Mouse (Mus musculus): ENCODE results near the gene Lzts2. TPM values are rescaled to one million over a fixed set of nuclear protein-coding genes. Genes with fewer than 3 reads are reported as not detected.

The Lzts2 gene
- polyA plus RNA-seq, 1 experiment from 2014 or later = 42.2 TPM

DNA sequence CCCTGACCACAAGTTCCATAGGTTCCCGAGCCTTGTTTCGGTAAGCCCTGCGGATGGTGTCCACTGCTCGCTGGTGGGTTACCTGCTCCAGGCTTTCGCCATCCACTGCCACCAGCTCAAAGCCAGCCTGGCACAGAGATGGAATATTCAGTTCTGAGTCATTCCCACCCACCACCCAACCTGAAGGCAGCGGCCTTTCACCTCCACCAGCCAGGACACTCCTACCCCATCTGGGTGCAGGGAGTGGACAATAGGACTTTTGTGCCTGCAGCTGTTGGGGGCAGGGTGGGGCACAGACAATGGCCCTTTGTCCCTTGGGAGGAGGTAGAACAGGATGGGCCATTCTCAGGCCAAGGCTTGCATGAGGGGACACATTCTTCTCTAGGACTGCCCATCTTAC lies 13.6 kb downstream of the Lzts2 start:
- Histone ChIP-seq H3K9ac (ENCODE audit: low read length) (no peak overlapping the region), H3K4me2 (ENCODE audit: low read length) (no peak overlapping the region), H3K27me3 (ENCODE audit: control insufficient read depth, insufficient read depth, low read length) (no peaks in the 10 kb centered on the region), H3K4me1 (ENCODE audit: control insufficient read depth in 2 of 2, insufficient read depth in 2 of 2, low read length in 2 of 2) (peaks cover 11 to 25% of the 10 kb centered on the region in 2 experiments), H3K4me3 (ENCODE audit: control insufficient read depth in 1 of 2, insufficient read depth in 1 of 2, low read depth in 1 of 2, low read length in 2 of 2) (no peak overlapping the region), H3K9me3 (ENCODE audit: control insufficient read depth, low read length) (no peaks in the 10 kb centered on the region), H3K27ac (replicated peaks in 1 of 2; ENCODE audit: control insufficient read depth in 1 of 2, insufficient read depth in 1 of 2, low read depth in 2 of 2, low read length in 2 of 2) (no peak overlapping the region), H3K36me3 (ENCODE audit: control insufficient read depth, insufficient read depth, low read length) (peaks cover 58% of the 10 kb centered on the region)
- no peak for ATAC-seq (ENCODE audit: insufficient number of reproducible peaks, insufficient read depth, low FRiP score, low read depth)
- WGBS = 83% methylated on average over 6 of the region's 6 CpGs

DNA sequence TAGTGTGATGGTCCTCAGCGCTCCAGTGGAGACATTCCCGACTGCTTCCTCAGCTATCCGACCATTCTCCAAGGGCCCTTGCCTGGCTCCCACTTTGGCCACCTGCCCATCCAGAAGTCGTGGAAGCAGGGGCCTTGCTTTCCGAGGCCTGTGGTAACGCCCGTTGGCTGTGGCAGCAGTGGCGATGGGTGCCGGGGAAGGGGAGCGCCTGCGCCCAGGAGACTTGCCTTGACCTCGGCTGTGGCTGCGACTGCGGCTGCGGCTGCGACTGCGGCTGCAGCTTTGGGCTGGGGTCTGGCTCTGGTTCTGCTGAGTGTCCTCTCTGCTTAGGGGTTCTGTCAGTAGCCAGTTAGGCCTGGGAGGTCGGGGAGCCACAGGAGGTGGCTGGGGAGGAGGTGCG lies 14.5 kb downstream of the Lzts2 start:
- Histone ChIP-seq H3K4me2 (ENCODE audit: low read length) (no peak overlapping the region), H3K27ac (replicated peaks in 1 of 2; ENCODE audit: control insufficient read depth in 1 of 2, insufficient read depth in 1 of 2, low read depth in 2 of 2, low read length in 2 of 2) (no peak overlapping the region), H3K4me1 (ENCODE audit: control insufficient read depth in 2 of 2, insufficient read depth in 2 of 2, low read length in 2 of 2) (peaks cover 13 to 31% of the 10 kb centered on the region in 2 experiments), H3K9ac (ENCODE audit: low read length) (no peak overlapping the region), H3K4me3 (ENCODE audit: control insufficient read depth in 1 of 2, insufficient read depth in 1 of 2, low read depth in 1 of 2, low read length in 2 of 2) (no peak overlapping the region), H3K36me3 (ENCODE audit: control insufficient read depth, insufficient read depth, low read length) (peaks cover 52% of the 10 kb centered on the region), H3K9me3 (ENCODE audit: control insufficient read depth, low read length) (no peaks in the 10 kb centered on the region), H3K27me3 (ENCODE audit: control insufficient read depth, insufficient read depth, low read length) (no peaks in the 10 kb centered on the region)
- 57% methylated on average over 19 of the region's 19 CpGs for WGBS
- no peak for ATAC-seq (ENCODE audit: insufficient number of reproducible peaks, insufficient read depth, low FRiP score, low read depth)

DNA sequence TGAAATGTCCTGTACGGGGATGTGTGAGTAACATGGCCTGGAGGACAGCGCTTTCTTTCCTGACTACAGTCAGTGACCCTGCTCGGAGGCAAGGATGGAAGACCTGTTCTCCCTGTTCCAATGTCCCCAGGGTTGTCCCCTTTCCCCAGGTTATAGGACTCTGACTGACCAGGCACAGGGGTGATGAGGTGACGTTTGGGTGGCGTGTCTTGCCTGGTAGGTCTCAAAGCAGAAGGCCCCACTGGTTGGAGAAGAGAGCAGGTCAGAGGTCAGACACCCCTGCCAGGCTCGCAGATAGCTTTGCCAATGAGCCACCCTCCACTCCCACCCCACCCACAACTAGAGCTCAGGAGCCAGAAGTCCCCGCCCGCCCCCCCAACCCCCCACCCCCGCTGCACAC lies 15.4 kb downstream of the Lzts2 start:
- Histone ChIP-seq H3K9ac (ENCODE audit: low read length) (no peak overlapping the region), H3K9me3 (ENCODE audit: control insufficient read depth, low read length) (no peaks in the 10 kb centered on the region), H3K4me3 (ENCODE audit: control insufficient read depth in 1 of 2, insufficient read depth in 1 of 2, low read depth in 1 of 2, low read length in 2 of 2) (no peak overlapping the region), H3K27me3 (ENCODE audit: control insufficient read depth, insufficient read depth, low read length) (no peaks in the 10 kb centered on the region), H3K36me3 (ENCODE audit: control insufficient read depth, insufficient read depth, low read length) (peaks cover 45% of the 10 kb centered on the region), H3K27ac (replicated peaks in 1 of 2; ENCODE audit: control insufficient read depth in 1 of 2, insufficient read depth in 1 of 2, low read depth in 2 of 2, low read length in 2 of 2) (no peak overlapping the region), H3K4me1 (ENCODE audit: control insufficient read depth in 2 of 2, insufficient read depth in 2 of 2, low read length in 2 of 2) (peaks cover 13 to 31% of the 10 kb centered on the region in 2 experiments), H3K4me2 (ENCODE audit: low read length) (no peak overlapping the region)
- ATAC-seq (ENCODE audit: insufficient number of reproducible peaks, insufficient read depth, low FRiP score, low read depth) = no peak
- 53% methylated on average over 9 of the region's 9 CpGs for WGBS

DNA sequence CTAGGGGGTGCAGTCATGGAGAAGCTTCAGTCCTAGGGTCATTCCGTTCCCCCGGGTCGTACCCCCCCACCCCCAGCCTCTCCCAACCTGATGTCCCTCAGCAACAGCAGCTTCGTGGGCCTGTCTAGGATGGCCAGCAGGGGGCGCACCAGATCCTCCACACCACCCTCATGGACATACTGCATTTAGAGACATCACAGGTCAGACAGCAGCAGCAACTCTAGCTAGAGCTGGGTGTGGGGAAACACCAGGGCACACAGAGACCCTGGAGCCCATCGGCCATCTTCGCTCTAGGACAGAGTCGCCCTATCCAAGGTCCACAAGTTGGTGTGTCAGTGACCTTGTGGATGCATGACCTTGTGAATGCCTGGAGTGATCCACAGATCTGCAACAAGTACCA lies 15.9 kb downstream of the Lzts2 start:
- peak overlapping the region; percentile 63 for H3K4me2 ChIP-seq (ENCODE audit: low read length)
- H3K4me3 ChIP-seq (ENCODE audit: control insufficient read depth in 1 of 2, insufficient read depth in 1 of 2, low read depth in 1 of 2, low read length in 2 of 2) = no peak overlapping the region
- H3K9ac ChIP-seq (ENCODE audit: low read length) = no peak overlapping the region
- H3K27ac ChIP-seq (replicated peaks in 1 of 2; ENCODE audit: control insufficient read depth in 1 of 2, insufficient read depth in 1 of 2, low read depth in 2 of 2, low read length in 2 of 2) = peak overlapping the region in 1 of 2 experiments; percentile 35; a peak in 1 of 4 replicates
- 0 out of 2 replicates have a peak, but pooled peaks have one; percentile 14 for ATAC-seq (ENCODE audit: insufficient number of reproducible peaks, insufficient read depth, low FRiP score, low read depth)
- no peaks in the 10 kb centered on the region for H3K9me3 ChIP-seq (ENCODE audit: control insufficient read depth, low read length)
- peaks cover 13 to 31% of the 10 kb centered on the region in 2 experiments for H3K4me1 ChIP-seq (ENCODE audit: control insufficient read depth in 2 of 2, insufficient read depth in 2 of 2, low read length in 2 of 2)
- no peaks in the 10 kb centered on the region for H3K27me3 ChIP-seq (ENCODE audit: control insufficient read depth, insufficient read depth, low read length)
- WGBS = 31% methylated on average over 8 of the region's 8 CpGs
- H3K36me3 ChIP-seq (ENCODE audit: control insufficient read depth, insufficient read depth, low read length) = peaks cover 39% of the 10 kb centered on the region

DNA sequence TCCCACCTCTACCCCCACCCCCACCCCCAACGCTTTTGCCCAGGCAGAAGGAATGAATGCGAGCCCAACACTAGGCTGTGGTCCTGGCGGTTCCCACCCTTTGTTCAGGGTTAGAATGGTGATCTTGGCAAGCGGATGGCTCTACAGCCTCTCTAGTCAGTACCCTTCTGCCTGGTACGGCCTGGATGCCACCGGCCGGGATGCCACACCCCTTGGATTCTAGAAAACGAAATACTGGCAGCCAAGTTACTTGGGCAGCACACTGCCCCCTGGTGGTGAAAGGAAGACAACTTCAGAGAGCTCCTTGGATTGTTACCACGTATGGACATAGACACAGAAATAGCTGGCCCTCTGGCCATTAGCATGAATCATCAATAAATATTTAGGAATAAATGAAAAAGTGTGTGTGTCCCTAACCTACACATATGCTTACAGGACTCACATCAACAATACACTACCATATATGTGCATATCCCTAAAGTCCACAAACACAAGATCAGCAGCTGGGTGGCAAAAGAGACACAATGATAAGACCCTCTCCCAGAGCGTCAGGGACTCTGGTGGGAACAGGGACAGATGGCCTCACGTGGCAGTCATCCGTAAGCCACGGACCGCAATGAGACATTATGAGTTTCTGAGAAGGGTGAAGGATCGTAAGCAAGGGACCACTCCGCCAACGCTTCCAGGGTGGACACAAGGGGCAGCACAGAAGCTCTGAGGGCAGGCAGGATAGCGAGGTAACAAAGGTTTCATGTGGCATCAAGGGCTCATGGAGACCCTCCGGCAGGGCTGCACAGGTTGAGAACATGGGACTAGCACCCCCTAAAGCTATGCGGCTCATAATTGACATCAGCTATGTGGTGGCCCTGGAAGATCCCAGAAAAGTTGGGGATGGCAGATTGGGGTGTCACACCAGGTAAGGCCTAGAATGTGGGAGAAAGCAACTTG lies 16.8 kb downstream of the Lzts2 start:
- peak overlapping the region in 1 of 2 experiments; percentile 35; a peak in 1 of 4 replicates for H3K27ac ChIP-seq (replicated peaks in 1 of 2; ENCODE audit: control insufficient read depth in 1 of 2, insufficient read depth in 1 of 2, low read depth in 2 of 2, low read length in 2 of 2)
- 37% methylated on average over 20 of the region's 20 CpGs for WGBS

DNA sequence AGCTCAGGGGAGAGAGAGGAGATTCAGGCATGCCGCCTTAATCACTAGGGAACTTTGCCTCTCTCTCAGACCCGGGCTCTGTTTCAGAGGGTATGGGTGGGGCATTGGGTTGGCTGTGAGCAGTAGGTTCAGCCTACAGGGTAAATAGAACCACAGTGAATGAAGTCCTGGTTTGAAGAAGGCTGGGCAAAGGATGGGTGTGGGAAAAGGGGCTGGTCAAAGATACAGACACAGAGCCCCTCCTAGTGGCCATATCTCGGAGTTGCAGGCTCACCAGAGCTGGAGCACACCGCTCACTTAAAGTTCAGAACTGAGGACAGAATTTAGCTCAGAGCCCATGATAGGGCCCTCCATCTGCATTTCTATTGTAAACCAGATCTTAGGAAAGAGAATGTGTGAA lies 17.6 kb downstream of the Lzts2 start:
- no peak for ATAC-seq (ENCODE audit: insufficient number of reproducible peaks, insufficient read depth, low FRiP score, low read depth)
- 21% methylated on average over 4 of the region's 4 CpGs for WGBS
- no peaks in the 10 kb centered on the region for H3K9me3 ChIP-seq (ENCODE audit: control insufficient read depth, low read length)

More for the DNA sequence above, 16.8 kb downstream of the Lzts2 start:
- Histone ChIP-seq H3K9me3 (ENCODE audit: control insufficient read depth, low read length) (no peaks in the 10 kb centered on the region), H3K4me1 (ENCODE audit: control insufficient read depth in 2 of 2, insufficient read depth in 2 of 2, low read length in 2 of 2) (peaks cover 13 to 31% of the 10 kb centered on the region in 2 experiments), H3K9ac (ENCODE audit: low read length) (peak overlapping the region; percentile 8; the same call in 1 of the 2 replicates), H3K4me2 (ENCODE audit: low read length) (peak overlapping the region; percentile 63), H3K27me3 (ENCODE audit: control insufficient read depth, insufficient read depth, low read length) (no peaks in the 10 kb centered on the region), H3K36me3 (ENCODE audit: control insufficient read depth, insufficient read depth, low read length) (peaks cover 30% of the 10 kb centered on the region), H3K4me3 (ENCODE audit: control insufficient read depth in 1 of 2, insufficient read depth in 1 of 2, low read depth in 1 of 2, low read length in 2 of 2) (peak overlapping the region; percentile 17 to 29; a peak in 3 of 4 replicates)
- no peak for ATAC-seq (ENCODE audit: insufficient number of reproducible peaks, insufficient read depth, low FRiP score, low read depth)

DNA sequence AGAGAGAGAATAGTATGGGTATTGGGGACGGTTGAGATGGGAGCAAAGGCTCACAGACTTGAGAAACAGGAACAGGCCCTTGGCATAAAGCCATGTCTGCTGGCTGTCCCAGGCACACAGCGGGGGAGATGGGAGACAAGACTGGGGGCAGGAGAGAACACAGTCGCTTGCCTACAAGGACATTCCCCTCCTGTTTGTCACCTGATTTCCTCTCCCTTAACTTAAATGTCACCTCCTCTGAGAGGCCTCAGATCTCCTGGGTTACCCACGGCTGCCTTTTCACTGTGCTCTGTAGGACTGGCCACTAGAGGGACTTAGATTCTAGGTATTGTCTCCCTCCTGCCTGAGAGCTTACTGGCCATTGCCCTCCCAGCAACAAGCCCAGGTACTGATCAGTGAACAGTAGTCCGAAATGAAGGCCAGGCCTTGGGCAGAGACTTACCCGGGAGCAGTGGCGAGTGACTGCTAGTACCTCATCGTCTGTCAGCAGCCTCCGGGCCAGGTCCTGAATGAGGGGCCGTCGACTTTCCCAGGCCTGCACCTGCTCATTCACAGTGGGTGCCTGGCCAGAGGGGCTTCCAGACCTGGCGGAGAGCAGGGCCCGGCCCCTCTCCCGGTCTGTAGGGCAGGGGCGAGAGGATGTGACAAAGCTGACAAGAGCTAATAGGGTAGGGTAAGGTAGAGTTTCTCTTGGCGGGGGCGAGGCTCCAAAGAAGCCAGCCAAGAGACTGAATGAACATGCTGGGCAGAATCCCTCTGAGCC lies 18.5 kb downstream of the Lzts2 start:
- no peak for ATAC-seq (ENCODE audit: insufficient number of reproducible peaks, insufficient read depth, low FRiP score, low read depth)
- H3K4me1 ChIP-seq (ENCODE audit: control insufficient read depth in 2 of 2, insufficient read depth in 2 of 2, low read length in 2 of 2) = peaks cover 13 to 31% of the 10 kb centered on the region in 2 experiments
- H3K4me2 ChIP-seq (ENCODE audit: low read length) = no peak overlapping the region
- H3K9ac ChIP-seq (ENCODE audit: low read length) = no peak overlapping the region
- WGBS = 49% methylated on average over 17 of the region's 17 CpGs
- no peaks in the 10 kb centered on the region for H3K27me3 ChIP-seq (ENCODE audit: control insufficient read depth, insufficient read depth, low read length)
- no peak overlapping the region for H3K4me3 ChIP-seq (ENCODE audit: control insufficient read depth in 1 of 2, insufficient read depth in 1 of 2, low read depth in 1 of 2, low read length in 2 of 2)
- H3K36me3 ChIP-seq (ENCODE audit: control insufficient read depth, insufficient read depth, low read length) = peaks cover 13% of the 10 kb centered on the region
- H3K27ac ChIP-seq (replicated peaks in 1 of 2; ENCODE audit: control insufficient read depth in 1 of 2, insufficient read depth in 1 of 2, low read depth in 2 of 2, low read length in 2 of 2) = 0 out of 4 replicates have a peak overlapping the region, but pooled peaks of 1 of the 2 experiments have one; percentile 4
- no peaks in the 10 kb centered on the region for H3K9me3 ChIP-seq (ENCODE audit: control insufficient read depth, low read length)

More for the DNA sequence above, 17.6 kb downstream of the Lzts2 start:
- no peak overlapping the region for H3K9ac ChIP-seq (ENCODE audit: low read length)
- peaks cover 13 to 31% of the 10 kb centered on the region in 2 experiments for H3K4me1 ChIP-seq (ENCODE audit: control insufficient read depth in 2 of 2, insufficient read depth in 2 of 2, low read length in 2 of 2)
- no peak overlapping the region for H3K27ac ChIP-seq (replicated peaks in 1 of 2; ENCODE audit: control insufficient read depth in 1 of 2, insufficient read depth in 1 of 2, low read depth in 2 of 2, low read length in 2 of 2)
- no peak overlapping the region for H3K4me2 ChIP-seq (ENCODE audit: low read length)
- peaks cover 23% of the 10 kb centered on the region for H3K36me3 ChIP-seq (ENCODE audit: control insufficient read depth, insufficient read depth, low read length)
- no peak overlapping the region for H3K4me3 ChIP-seq (ENCODE audit: control insufficient read depth in 1 of 2, insufficient read depth in 1 of 2, low read depth in 1 of 2, low read length in 2 of 2)
- H3K27me3 ChIP-seq (ENCODE audit: control insufficient read depth, insufficient read depth, low read length) = no peaks in the 10 kb centered on the region

Measured in heart, embryonic 14.5 days (tissue).